Mouse (Mus musculus): ENCODE results near the gene Znfx1.

Gene Znfx1

DNA sequence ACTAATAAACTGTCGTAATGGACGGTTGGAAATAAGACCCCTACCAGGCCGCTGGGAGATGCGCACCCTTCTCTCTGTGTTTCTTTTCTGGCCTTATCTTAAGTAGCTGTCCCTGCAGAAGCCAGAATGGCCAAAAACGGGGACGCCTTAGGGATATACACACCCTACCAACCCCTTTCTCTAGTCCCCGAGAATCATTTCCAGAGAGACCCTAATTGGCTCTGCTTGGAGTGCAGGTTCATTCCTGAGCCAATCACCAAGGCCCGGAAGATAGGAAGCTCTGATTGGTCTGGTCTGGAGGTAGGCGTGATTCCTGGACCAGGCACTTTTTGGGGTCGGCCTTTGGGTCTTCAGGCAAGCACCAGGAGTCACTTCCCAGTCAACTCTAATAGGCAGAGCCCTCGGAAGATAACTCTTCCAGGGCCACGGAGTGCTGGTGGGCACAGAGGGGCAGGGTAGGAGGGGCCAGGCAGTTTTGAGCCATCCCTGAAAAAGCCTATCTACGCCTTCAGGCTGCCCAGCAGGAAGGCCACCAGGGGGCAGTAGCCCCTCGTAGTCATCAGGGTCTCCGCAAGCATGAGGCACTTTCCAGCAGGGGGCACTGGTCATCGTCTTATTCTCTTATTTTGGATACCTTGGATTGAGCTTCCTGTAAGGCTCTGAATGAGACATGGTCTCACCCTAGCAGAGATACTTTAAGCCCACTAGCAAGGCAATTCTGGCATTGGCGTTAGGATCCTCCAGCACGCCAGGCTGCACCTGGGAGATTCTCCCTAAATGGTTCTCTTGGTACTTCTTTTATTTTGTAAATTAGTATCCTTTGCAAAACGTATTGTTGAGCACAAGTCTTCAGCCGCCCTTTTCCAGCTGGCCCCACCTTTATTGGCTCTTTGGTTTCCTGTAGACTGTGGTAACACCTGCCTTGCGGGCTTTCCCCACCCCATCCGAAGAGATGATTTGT lies 9.1 kb upstream of the Znfx1 start:
- in situ Hi-C loops (cut with MboI, MseI): loop anchor here (5.0 kb wide), 1 partner anchor 145 kb away; no protein-coding TSS in a partner anchor

DNA sequence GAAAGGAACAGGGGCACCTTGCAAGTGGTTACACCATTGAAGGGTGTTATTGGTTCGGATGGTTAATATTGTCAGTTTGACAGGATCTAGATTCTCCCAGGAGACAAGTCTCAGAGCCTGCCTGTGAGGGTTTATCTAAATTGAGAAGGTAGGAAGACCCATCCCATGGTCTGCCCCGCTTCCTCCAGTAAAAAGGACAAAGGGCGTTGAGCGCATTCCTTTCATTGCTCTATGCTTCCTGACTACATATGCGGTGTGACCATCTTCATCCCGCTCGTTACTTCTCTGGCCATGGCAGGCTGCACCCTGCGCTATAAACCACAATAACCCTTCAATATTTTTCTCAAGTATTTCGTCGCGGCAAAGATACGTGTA lies 8.4 kb upstream of the Znfx1 start:
- in situ Hi-C loops (cut with MboI, MseI): loop anchor here (5.0 kb wide), 1 partner anchor 146 kb away; no protein-coding TSS in a partner anchor

DNA sequence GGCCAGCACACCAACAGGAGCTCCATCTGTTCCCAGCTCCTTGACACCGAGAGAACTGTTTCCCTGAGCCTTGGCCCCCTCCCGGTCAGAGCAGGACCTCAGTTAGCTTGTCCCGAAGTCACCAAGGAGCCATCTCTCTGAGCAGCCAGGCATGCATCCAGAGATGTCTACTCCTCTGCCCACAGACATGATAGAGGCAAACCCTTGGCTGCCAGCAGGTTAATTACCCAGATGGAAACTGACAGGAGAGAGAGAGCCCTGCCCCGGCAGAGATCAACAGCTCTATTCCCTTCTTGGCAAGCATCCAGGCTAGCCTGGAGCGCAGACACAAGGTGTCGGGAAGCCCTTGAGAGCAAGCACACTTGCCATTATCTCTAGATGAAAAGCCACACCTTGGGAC lies 7.5 kb upstream of the Znfx1 start:
- in situ Hi-C loops (cut with MboI, MseI): loop anchor here (5.0 kb wide), 1 partner anchor 147 kb away; no protein-coding TSS in a partner anchor

DNA sequence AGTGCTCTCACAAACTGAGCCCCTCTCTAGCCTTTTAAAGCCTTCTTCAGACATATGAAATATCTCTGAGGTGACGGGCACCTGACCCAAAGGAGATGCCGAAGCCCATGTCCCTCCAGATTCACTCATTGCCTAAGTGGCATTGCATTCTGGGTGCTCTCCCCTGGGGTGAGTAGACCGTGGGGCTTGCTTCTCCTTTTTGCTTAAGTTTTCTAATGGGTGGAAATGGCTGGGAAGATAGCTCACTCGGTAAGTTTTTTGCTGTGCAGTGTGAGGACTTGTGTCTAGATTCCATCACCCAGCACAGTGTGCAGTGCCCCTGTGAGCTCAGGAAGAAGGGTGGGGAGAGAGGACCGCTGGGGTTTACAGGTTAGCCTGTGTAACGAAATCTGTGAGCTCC lies 4.8 kb upstream of the Znfx1 start:
- in situ Hi-C loops (cut with MboI, MseI): no loop called here

DNA sequence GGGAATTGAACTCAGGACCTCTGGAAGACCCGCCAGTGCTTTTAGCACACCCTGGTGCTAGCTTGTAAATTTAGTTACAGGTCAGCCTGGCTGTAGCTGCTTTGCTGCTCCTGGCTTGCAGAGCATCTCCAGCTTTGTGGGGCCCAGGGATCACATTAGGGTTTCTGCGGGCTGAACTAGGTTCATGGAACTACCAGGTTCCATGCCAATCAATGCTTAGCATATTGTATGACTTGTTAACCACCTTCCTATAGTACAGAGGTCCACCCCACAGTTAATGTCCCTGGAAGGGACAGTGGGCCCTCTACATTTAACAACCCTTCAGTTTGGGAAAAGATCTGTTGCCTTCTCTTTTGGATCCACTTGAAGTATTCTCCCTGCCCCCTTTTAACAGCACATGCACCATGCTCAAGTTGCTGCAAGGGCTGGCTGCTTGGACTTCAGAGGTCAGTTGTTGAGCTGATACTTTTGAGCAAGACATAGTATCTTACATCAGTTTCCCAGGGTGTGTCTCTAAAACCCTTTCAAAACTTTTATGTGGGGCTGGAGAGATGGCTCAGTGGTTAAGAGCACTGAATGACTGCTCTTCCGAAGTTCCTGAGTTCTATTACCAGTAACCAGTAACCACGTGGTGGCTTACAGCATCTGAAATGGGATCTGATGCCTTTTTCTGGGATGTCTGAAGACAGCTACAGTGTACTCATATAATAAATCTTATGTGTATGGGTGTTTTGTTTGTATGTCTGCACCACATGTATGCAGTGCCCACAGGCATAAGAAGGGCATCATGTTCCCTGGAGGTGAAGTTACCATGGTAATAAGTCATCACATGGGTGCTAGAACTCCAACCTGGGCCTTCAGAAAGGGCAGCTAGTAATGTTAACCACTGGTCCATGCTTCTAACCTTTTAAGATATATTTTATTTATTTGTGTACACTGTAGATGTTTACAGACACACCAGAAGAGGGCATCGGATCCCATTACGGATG lies 4.0 kb upstream of the Znfx1 start:
- in situ Hi-C loops (cut with MboI, MseI): no loop called here

DNA sequence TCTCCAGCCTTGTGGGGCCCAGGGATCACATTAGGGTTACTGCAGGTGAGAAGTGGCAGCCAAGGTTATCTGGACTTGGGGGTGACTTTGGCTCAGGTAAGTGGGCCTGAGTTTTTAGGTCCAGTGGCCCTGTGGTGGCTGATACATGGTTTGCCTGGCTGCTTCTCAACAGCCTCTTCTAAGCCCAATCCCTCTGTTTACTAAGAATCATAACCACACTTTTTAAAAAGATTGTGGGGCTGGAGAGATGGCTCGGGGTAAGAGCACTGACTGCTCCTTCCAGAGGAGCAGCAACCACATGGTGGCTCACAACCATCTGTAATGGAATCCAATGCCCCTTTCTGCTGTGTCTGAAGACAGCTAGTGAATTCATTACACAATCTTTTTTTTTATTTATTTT lies 3.2 kb upstream of the Znfx1 start:
- in situ Hi-C loops (cut with MboI, MseI): no loop called here

DNA sequence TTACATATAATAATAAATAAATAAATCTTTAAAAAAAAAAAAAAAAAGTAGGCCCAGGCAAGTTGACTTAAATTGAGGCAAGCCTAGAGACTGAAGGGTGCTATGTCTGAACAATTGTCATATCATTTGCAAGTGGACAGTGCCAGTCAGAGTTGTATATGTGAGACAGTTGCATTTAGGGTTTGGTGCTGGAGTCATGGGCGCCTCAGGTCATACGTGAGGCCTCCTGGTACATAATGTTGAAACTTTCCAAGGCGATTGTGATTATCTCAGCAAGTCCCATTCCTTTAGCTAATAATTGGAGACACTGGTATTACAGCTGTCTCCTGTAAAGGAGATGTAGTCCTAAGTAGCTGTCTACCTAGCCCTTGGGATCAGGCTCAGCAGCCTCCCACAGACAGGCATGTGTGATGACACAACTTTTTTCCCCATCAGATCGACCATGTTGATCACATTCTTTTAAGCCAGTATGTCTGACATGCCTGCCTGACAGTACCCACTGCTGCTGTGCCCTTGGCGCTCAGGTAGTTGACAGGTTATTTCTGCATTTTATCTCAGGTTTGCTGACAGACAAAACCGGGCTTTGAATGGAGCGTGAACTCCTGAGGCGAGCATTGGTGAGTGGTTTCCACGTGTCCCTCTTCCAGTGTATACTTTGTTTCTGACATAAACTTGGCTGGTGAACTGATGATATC lies 1.9 kb upstream of the Znfx1 start:
- in situ Hi-C loops (cut with MboI, MseI): loop anchor here (5.0 kb wide), 1 partner anchor 438 kb away; no protein-coding TSS in a partner anchor

DNA sequence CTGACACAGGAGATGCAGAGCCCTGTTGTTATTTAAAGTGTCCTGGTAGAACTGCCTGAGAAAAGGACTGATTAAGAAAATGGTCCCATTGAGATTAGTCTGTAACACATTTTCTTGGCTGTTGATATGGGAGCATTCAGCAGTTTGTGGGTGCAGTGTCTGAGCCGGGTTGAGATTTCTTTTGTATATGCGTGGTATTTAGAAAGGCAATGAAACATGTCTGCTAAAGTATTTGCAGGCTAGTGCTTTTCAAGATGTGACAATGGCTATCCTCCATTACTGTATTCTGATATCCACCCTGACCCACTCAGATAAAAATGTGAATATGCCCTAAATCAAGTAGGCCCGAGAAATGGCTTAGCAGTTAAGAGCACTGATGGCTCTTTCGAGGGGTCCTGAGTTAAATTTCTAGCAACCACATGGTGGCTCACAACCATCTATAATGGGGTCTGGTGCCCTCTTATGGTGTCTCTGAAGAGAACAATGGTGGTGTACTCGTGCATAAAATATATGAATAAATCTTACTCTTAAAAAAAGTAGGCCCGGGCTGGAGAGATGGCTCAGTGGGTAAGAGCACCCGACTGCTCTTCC lies 1.2 kb upstream of the Znfx1 start:
- in situ Hi-C loops (cut with MboI, MseI): loop anchor here (5.0 kb wide), 1 partner anchor 438 kb away; no protein-coding TSS in a partner anchor

DNA sequence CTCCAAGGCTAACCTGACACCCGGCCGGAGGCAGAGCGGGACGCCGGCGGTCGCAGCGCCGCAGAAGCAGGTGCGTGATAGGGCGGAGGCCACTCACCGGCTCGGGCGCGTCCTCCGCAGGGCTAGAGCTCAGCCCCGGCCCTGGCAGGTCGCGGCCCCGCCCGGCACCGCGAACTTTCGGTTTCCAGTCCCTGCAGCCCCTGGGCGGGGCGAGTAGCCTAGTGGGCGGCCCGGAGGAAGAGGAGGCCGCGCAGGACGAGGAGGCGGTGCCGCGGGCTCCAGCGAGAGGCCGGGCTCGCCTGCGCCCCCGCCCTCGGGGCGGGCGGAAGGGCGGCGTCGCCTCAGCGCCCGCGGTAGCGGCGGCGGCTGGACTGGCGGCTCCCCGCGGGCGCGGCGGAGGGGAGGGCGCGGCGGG lies 311 bp downstream of the Znfx1 start:
- in situ Hi-C loops (cut with MboI, MseI): loop anchor here (5.0 kb wide), 1 partner anchor 440 kb away; no protein-coding TSS in a partner anchor

DNA sequence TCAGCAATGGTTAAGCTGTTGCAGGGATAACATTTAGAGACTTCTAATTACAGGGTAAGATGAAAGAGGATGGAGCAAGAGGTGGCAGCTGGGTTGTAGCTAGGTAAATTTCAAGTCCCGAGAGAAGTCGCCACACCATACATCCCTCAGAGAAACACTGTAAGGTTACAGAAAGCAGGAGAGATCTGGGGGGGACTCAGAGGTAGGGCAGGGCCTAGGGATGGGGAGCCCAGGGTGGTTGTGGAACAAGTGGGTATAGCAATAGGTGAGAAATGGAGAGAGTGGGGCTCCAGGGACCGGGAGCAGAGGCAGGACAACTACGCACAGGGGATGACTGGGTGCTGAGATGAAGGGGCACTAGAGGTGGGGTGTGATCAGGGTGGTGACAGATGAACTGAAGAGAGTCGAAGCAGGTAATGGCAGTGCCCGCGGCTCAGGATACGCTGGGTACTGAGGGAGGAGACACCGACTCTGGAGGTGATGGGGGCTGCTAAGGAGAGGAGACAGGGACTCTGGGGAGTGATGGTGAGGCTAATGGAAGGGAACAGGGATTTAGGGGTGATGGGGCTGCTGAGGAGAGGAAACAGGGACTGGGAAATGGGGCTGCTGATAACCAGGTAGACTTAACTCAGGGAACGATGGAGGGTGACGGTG lies 1.3 kb downstream of the Znfx1 start:
- in situ Hi-C loops (cut with MboI, MseI): loop anchor here (5.0 kb wide), 1 partner anchor 441 kb away; no protein-coding TSS in a partner anchor

DNA sequence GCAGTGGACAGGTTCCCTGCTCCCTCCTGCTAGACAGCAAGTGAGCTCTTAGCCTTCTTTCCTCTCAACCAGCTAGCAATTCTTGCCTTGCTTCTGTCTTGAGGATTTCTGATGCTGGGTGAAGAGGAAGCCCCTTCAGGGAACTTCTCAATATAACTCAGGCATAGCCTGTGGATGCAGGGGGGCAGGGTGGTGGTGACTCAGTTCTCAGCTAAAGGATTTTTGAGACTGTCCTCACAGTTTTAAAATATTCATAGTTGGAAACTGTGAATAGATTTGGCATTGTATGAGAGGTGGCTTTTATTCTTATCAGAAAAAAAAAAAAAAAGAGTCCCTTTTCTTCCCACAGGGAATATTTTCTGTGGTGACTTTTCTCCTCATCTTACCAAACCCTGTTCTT lies 2.1 kb downstream of the Znfx1 start:
- in situ Hi-C loops (cut with MboI, MseI): loop anchor here (5.0 kb wide), 1 partner anchor 442 kb away; no protein-coding TSS in a partner anchor

DNA sequence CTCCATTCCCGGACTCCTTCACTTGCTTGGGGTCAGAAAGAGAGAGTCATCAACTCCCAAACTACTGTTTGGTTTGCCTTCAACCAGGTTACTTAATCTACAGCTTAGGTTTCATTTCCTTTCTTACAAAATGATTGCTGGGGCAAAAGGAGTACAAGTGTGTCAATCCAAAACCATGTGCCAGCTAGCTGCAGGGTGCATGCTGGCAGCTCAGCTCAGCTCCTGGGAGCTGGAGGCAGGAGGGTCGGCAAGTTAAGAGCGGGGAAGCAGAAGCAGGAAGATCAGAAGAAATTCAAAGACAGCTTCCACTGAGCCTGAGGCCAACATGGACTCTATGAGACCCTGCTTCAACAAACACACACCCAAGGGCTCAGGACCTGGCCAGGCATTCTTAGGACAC lies 2.5 kb downstream of the Znfx1 start:
- in situ Hi-C loops (cut with MboI, MseI): loop anchor here (5.0 kb wide), 1 partner anchor 442 kb away; no protein-coding TSS in a partner anchor

DNA sequence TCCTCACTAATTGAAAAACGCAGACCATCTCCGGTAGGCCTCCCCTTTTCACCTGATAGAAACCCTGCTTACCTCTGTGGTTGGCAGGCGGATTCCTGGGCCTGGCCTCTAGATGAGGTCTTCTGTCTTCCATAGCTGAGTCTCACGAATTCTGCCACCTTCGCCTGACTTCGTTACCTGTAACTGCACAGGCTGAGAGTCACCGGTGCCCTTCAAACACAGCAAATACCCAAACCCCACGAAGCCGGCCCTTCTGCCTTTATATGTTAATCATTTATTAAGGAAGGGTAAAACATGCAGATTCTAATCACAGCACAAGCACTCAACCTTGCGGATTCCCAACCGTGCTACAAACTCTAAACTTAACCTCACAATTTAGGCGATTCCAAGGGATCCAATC lies 2.9 kb downstream of the Znfx1 start:
- in situ Hi-C loops (cut with MboI, MseI): loop anchor here (5.0 kb wide), 2 partner anchors 362 to 442 kb away; partner anchors contain the start of gene Slc9a8

DNA sequence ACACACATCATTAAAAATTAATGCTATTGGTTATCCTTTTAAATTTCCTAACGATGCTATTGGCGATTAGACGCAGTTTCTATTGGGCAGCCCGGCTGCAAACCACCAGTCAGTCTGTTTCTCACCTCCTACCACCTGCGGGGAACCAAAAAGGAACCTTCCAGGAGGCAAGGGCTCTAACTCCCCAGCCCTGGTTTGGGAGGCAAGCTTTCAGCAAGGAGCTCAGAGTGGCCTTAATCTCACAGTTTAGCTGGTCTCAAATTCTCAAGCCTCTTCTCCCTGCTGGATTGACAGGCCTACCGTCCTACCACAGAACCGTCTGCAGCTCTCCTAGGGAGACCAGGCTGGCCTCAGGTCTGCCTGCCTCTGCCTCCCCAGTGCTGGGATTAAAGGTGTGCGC lies 3.3 kb downstream of the Znfx1 start:
- in situ Hi-C loops (cut with MboI, MseI): loop anchor here (5.0 kb wide), 1 partner anchor 363 kb away; the partner anchor contains the start of gene Slc9a8

DNA sequence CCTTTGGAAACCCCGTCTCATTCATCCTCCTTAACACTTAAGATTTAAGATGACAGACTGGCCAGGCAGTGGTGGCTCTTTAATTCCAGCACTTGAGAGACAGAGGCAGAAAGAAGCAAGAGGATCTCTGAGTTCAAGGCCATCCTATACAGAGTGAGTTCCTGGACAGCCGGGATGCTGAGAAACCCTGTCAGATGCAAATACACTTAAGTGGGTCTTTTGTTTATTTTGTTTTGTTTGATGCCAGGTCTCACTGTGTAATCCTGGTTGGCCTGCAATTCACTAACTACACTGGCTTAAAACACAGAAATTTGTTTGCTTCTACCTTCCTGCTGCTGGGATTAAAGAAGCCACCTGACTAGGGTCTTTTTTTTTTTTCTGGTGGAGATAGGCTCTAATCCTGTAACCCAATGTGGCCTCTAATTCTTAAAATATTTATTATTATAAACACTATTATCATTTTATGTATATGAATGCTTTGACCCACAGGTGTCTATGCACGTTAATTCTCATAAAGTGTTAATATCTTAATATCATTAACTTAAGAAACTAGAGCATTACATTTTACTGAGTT lies 3.9 kb downstream of the Znfx1 start:
- in situ Hi-C loops (cut with MboI, MseI): loop anchor here (5.0 kb wide), 1 partner anchor 363 kb away; the partner anchor contains the start of gene Slc9a8

DNA sequence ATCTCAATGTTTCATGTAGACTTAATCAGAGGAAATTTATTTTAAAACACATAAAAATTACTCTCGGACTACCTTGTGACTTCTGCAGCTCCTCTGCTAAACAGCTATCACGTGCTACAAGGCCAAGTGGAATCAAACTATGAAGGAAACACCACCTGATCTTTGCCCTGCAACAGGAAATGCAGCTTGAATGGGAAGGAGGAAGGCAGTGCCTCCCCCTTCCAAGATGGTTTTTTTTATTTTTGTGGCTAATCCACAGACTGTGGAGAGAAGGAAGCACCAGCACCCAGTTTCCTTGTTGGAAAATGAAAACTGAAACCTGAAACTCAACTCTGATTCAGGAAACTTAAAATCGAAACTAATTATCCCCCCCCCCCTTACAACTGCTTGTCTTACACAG lies 4.6 kb downstream of the Znfx1 start:
- in situ Hi-C loops (cut with MboI, MseI): loop anchor here (5.0 kb wide), 1 partner anchor 364 kb away; the partner anchor contains the start of gene Slc9a8

DNA sequence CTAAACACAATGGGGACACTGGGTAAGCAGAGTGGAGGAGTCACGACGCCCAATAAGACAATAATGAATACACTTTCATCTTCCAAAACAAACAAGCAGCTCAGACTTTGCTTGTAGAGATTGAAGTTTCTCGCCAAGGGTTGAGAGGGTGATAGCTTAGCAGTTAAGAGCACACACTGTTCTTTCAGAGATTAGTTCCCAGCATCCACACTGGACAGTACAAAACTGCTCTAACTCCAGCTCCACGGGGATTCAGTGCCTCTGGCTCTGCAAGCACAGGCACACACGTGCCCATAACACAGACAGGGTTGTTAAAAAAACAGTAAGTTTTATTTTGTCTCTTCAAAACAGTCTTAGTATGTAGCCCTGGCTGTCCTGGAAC lies 5.9 kb downstream of the Znfx1 start:
- in situ Hi-C loops (cut with MboI, MseI): loop anchor here (5.0 kb wide), 1 partner anchor 365 kb away; the partner anchor contains the start of gene Slc9a8

DNA sequence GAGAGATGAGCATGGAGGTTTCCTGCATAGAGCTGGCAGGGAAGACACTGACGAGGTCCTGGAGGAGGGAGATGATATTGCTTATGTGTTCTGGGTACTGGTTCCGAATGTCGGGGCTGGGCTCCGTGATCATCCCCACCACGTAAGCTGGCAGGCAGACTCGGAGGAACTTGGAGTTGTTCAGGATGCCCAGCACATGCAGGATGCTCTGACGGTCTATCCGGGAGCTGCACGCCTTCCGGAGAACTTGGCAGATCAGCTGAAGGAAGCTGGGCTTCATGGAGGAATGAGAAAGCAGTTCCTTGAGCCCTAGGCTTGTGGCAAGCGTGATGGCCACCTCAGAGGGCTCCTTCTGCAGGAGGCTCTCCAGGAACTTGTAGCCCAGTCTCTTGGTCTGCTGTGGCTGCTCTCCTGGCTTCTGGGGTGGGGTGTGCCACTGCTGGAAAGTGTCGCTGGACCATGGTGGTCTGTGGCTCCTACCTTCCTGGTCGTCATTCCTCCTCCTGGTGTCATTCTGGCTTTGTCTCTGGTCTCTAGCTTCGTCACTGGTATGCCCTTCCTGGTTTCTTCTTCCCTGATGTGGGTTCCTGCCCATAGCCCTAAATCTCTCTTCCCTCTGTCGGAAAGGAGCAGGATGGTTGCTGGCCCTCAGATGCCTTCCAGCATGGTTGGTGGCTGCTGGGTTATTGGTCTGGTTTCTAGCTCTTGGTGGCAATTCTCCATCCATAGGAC lies 6.4 kb downstream of the Znfx1 start:
- in situ Hi-C loops (cut with MboI, MseI): loop anchor here (5.0 kb wide), 1 partner anchor 366 kb away; the partner anchor contains the start of gene Slc9a8
